9 mouse cellular contexts compared by ENCODE assay signal in genomic region chr14:20478385-20478784, GRCm38 (mm10). TPM values are rescaled to one million over a fixed set of nuclear protein-coding genes. Genes with fewer than 3 reads are reported as not detected.
DNase-seq lines count a peak whose midpoint lies in the region; ATAC-seq and TF ChIP-seq lines count a peak whose summit lies in the region.
"Had no signal": no experiment of that assay in that cellular context is flagged by ENCODE, and none has a peak within 500 bp of the region (broad histone marks: within the 10 kb centered on the region; RNA-seq: fewer than 3 reads in every experiment).

No protein-coding gene starts in this region.

- no peak for ATAC-seq in heart, embryonic 15.5 days (replicated peaks; ENCODE audit: insufficient number of reproducible peaks, insufficient read depth, low FRiP score, low read depth)
- ATAC-seq in embryonic facial prominence, embryonic 13.5 days (ENCODE audit: insufficient number of reproducible peaks, insufficient read depth, low FRiP score, low TSS enrichment, low read depth) = no peak
- peak; percentile 29; the same call in 1 of the 2 replicates for ATAC-seq in liver, embryonic 14.5 days (ENCODE audit: insufficient read depth)

- peak overlapping the region; percentile 67 for H3K4me3 ChIP-seq in heart, embryonic 15.5 days
- H3K4me3 ChIP-seq in C2C12 (ENCODE audit: insufficient read depth, poor library complexity, severe bottlenecking) = peak overlapping the region; percentile 25
- H3K4me3 ChIP-seq in embryonic facial prominence, embryonic 13.5 days = peak overlapping the region; percentile 76
- peak overlapping the region; percentile 76 to 93 for H3K4me3 ChIP-seq in liver, embryonic 14.5 days (ENCODE audit: insufficient read depth in 1 of 2, low read depth in 2 of 2, low read length in 2 of 2)

- peak overlapping the region; percentile 80 for H3K27ac ChIP-seq in heart, embryonic 15.5 days
- H3K27ac ChIP-seq in embryonic facial prominence, embryonic 13.5 days = peak overlapping the region; percentile 11; the same call in 1 of the 2 replicates
- H3K27ac ChIP-seq in liver, embryonic 14.5 days = peak overlapping the region; percentile 93

- H3K4me1 ChIP-seq in heart, embryonic 15.5 days (replicated peaks) = peaks cover 13% of the 10 kb centered on the region
- H3K4me1 ChIP-seq in embryonic facial prominence, embryonic 13.5 days = peaks cover 32% of the 10 kb centered on the region
- peaks cover 20 to 24% of the 10 kb centered on the region in 2 experiments for H3K4me1 ChIP-seq in liver, embryonic 14.5 days (replicated peaks; ENCODE audit: control insufficient read depth in 2 of 2, insufficient read depth in 2 of 2, low read length in 1 of 2)

- WGBS in heart, embryonic 15.5 days = 40% methylated on average over 3 of the region's 3 CpGs
- WGBS in embryonic facial prominence, embryonic 13.5 days = 30% methylated on average over 3 of the region's 3 CpGs
- WGBS in liver, embryonic 14.5 days (ENCODE audit: insufficient replicate concordance) = 14% methylated on average over 3 of the region's 3 CpGs

- 0 out of 2 replicates have a peak, but pooled peaks cover 3% of the 10 kb centered on the region for H3K36me3 ChIP-seq in heart, embryonic 15.5 days
- H3K36me3 ChIP-seq in C2C12 (ENCODE audit: control insufficient read depth, insufficient read depth) = peaks cover 14% of the 10 kb centered on the region
- peaks cover under 1% of the 10 kb centered on the region; the same call in 1 of the 2 replicates for H3K36me3 ChIP-seq in embryonic facial prominence, embryonic 13.5 days
- H3K36me3 ChIP-seq in liver, embryonic 14.5 days (replicated peaks; ENCODE audit: control insufficient read depth, insufficient read depth, low read depth) = peaks cover 2% of the 10 kb centered on the region; the same call in 1 of the 2 replicates

- no peaks in the 10 kb centered on the region for H3K9me3 ChIP-seq in heart, embryonic 15.5 days (replicated peaks)
- H3K9me3 ChIP-seq in embryonic facial prominence, embryonic 13.5 days = no peaks in the 10 kb centered on the region
- H3K9me3 ChIP-seq in liver, embryonic 14.5 days (ENCODE audit: control insufficient read depth, low read length) = no peaks in the 10 kb centered on the region

- no peak for DNase-seq in heart, adult 11 months
- DNase-seq in liver, embryonic 14.5 days (ENCODE audit: low read depth in 3 of 3, low spot score in 3 of 3) = no peak
- DNase-seq in embryo, embryonic 10.5 days (ENCODE audit: low spot score) = no peak
- no peak for DNase-seq in kidney, postnatal 10 days
- no peak for DNase-seq in urinary bladder, postnatal 4 days (ENCODE audit: low spot score in 2 of 2)

- peaks cover 29% of the 10 kb centered on the region for H3K79me3 ChIP-seq in C2C12 (ENCODE audit: low read depth)

- no peaks in the 10 kb centered on the region for H3K27me3 ChIP-seq in heart, embryonic 15.5 days
- H3K27me3 ChIP-seq in C2C12 (ENCODE audit: control insufficient read depth, insufficient read depth, insufficient read length) = no peaks in the 10 kb centered on the region
- H3K27me3 ChIP-seq in embryonic facial prominence, embryonic 13.5 days = no peaks in the 10 kb centered on the region
- H3K27me3 ChIP-seq in liver, embryonic 14.5 days (ENCODE audit: control insufficient read depth, insufficient read depth, low read length) = no peaks in the 10 kb centered on the region
- H3K27me3 ChIP-seq: Patski had no signal

- H3ac ChIP-seq in C2C12 (ENCODE audit: control insufficient read depth, insufficient read length, low read depth) = peak overlapping the region; percentile 30

- TF ChIP-seq CTCF in C2C12 (IDR thresholded peaks at IDR 0.05; ENCODE audit: control insufficient read depth, insufficient read depth, insufficient read length) = no peak
- no peak for TF ChIP-seq CTCF in liver, embryonic 14.5 days (IDR thresholded peaks at IDR 0.05; ENCODE audit: low read depth)

- H3K9ac ChIP-seq in heart, embryonic 15.5 days = no peak overlapping the region
- H3K9ac ChIP-seq in embryonic facial prominence, embryonic 13.5 days = no peak overlapping the region
- peak overlapping the region; percentile 87 for H3K9ac ChIP-seq in liver, embryonic 14.5 days (replicated peaks)

- TF ChIP-seq EP300 in liver, embryonic 14.5 days (IDR thresholded peaks at IDR 0.05; ENCODE audit: low read depth) = no peak

- H3K4me2 ChIP-seq in heart, embryonic 15.5 days = peak overlapping the region; percentile 82
- peak overlapping the region; percentile 77 for H3K4me2 ChIP-seq in embryonic facial prominence, embryonic 13.5 days
- H3K4me2 ChIP-seq in liver, embryonic 14.5 days (ENCODE audit: low read depth) = peak overlapping the region; percentile 81

- H3K79me2 ChIP-seq in C2C12 (ENCODE audit: control insufficient read depth, insufficient read depth) = peaks cover 56% of the 10 kb centered on the region

TF ChIP-seq in C2C12, 6 proteins besides CTCF, POLR2A, EP300 and RAD21:
- no peak for TF ChIP-seq MYOD1 (IDR thresholded peaks at IDR 0.05; ENCODE audit: control insufficient read depth, insufficient read length, low read depth)
- peak; percentile 59 for TF ChIP-seq USF1 (IDR thresholded peaks at IDR 0.05; ENCODE audit: low read depth)

RNA-seq across cellular contexts. Expression of gene Anxa7, which starts 1.5 kb away (rescaled TPM):
- polyA plus RNA-seq in heart, embryonic 15.5 days (2015; fragmentation: Nextera tagmentation; extraction: Ambion mirVana) = 40.6 and 44.8 TPM in 2 replicates
- polyA plus RNA-seq in C2C12 (2012; fragmentation: generic; extraction: Trizol) = 47.9 TPM
- polyA plus RNA-seq in embryonic facial prominence, embryonic 13.5 days (2015; fragmentation: Nextera tagmentation; extraction: Ambion mirVana) = 39.5 and 42.0 TPM in 2 replicates
- polyA plus RNA-seq in liver, embryonic 14.5 days (2012; rRNA removed) = 28.7 and 36.6 TPM in 2 replicates
- 41.6 and 43.6 TPM in 2 replicates for polyA plus RNA-seq in liver, embryonic 14.5 days (2014; fragmentation: Nextera tagmentation; extraction: Ambion mirVana)

RNA-seq across cellular contexts. Expression of gene Mss51, which starts 18.3 kb away (rescaled TPM):
- polyA plus RNA-seq in heart, embryonic 15.5 days (2015; fragmentation: Nextera tagmentation; extraction: Ambion mirVana) = 0.45 and 0.56 TPM in 2 replicates
- polyA plus RNA-seq in C2C12 (2012; fragmentation: generic; extraction: Trizol) = 0.28 TPM
- polyA plus RNA-seq in embryonic facial prominence, embryonic 13.5 days (2015; fragmentation: Nextera tagmentation; extraction: Ambion mirVana) = 1.6 and 1.7 TPM in 2 replicates
- polyA plus RNA-seq in liver, embryonic 14.5 days (2012; rRNA removed) = 1.1 and 1.6 TPM in 2 replicates
- 0.29 and 0.67 TPM in 2 replicates for polyA plus RNA-seq in liver, embryonic 14.5 days (2014; fragmentation: Nextera tagmentation; extraction: Ambion mirVana)

RNA-seq across cellular contexts. Expression of gene Cfap70, which starts 26.4 kb away (rescaled TPM):
- 0.40 and 0.46 TPM in 2 replicates for polyA plus RNA-seq in heart, embryonic 15.5 days (2015; fragmentation: Nextera tagmentation; extraction: Ambion mirVana)
- 0.01 TPM for polyA plus RNA-seq in C2C12 (2012; fragmentation: generic; extraction: Trizol)
- 0.34 and 0.59 TPM in 2 replicates for polyA plus RNA-seq in embryonic facial prominence, embryonic 13.5 days (2015; fragmentation: Nextera tagmentation; extraction: Ambion mirVana)
- polyA plus RNA-seq in liver, embryonic 14.5 days (2012; rRNA removed) = 0.01 and 0.03 TPM in 2 replicates
- 0.08 and 0.28 TPM in 2 replicates for polyA plus RNA-seq in liver, embryonic 14.5 days (2014; fragmentation: Nextera tagmentation; extraction: Ambion mirVana)

Comparison
In these comparisons a context has a peak if more than half of its experiments do, and no peak if none do; other contexts are left out.
1. H3K27ac ChIP-seq: peak in every context shown above with its lines; median percentile 93 in liver, embryonic 14.5 days; 80 in heart, embryonic 15.5 days; 11 in embryonic facial prominence, embryonic 13.5 days.
2. H3K4me3 ChIP-seq: peak in every context shown above with its lines; median percentile 84 in liver, embryonic 14.5 days; 76 in embryonic facial prominence, embryonic 13.5 days; 67 in heart, embryonic 15.5 days; 25 in C2C12.